Mouse (Mus musculus): Measurements from ENCODE around the gene Cdk14. TPM values are rescaled to one million over a fixed set of nuclear protein-coding genes. Genes with fewer than 3 reads are reported as not detected.

The Cdk14 gene
- polyA plus RNA-seq, 2 experiments: 14.5 to 27.6 TPM

GRCm38 (mm10) chr5:5116775-5117522 is 303.2 kb downstream of the Cdk14 start:
- Histone ChIP-seq H3K4me2 (replicated peaks; ENCODE audit: low read depth, low read length, severe bottlenecking) (no peak overlapping the region), H3K4me1 (ENCODE audit: control insufficient read depth, insufficient read depth, low read length) (no peaks in the 10 kb centered on the region; the same call in 1 of the 2 replicates), H3K4me3 (replicated peaks; ENCODE audit: low read length) (no peak overlapping the region), H3K9ac (ENCODE audit: low read depth, low read length, severe bottlenecking) (no peak overlapping the region), H3K27me3 (ENCODE audit: control insufficient read depth, insufficient read depth, low read length) (no peaks in the 10 kb centered on the region), H3K9me3 (ENCODE audit: control insufficient read depth, low read length) (no peaks in the 10 kb centered on the region), H3K27ac (replicated peaks; ENCODE audit: low read depth, low read length) (no peak overlapping the region), H3K36me3 (ENCODE audit: control insufficient read depth, insufficient read depth, low read length) (no peaks in the 10 kb centered on the region)
- TF ChIP-seq POLR2A (IDR thresholded peaks at IDR 0.05; ENCODE audit: borderline replicate concordance, extremely low read depth, insufficient read depth, insufficient read length): no peak
- ATAC-seq (ENCODE audit: low FRiP score, low read depth): no peak
- 24% methylated on average over 5 of the region's 5 CpGs for WGBS
- no peak for DNase-seq (ENCODE audit: low spot score)

- WGBS: 75% methylated on average over 1 of the region's 1 CpGs
- Histone ChIP-seq H3K4me2 (replicated peaks; ENCODE audit: low read depth, low read length, severe bottlenecking) (no peak overlapping the region), H3K36me3 (ENCODE audit: control insufficient read depth, insufficient read depth, low read length) (no peaks in the 10 kb centered on the region), H3K27ac (replicated peaks; ENCODE audit: low read depth, low read length) (no peak overlapping the region), H3K4me3 (replicated peaks; ENCODE audit: low read length) (no peak overlapping the region), H3K27me3 (ENCODE audit: control insufficient read depth, insufficient read depth, low read length) (no peaks in the 10 kb centered on the region), H3K9me3 (ENCODE audit: control insufficient read depth, low read length) (no peaks in the 10 kb centered on the region), H3K9ac (ENCODE audit: low read depth, low read length, severe bottlenecking) (no peak overlapping the region), H3K4me1 (ENCODE audit: control insufficient read depth, insufficient read depth, low read length) (no peaks in the 10 kb centered on the region; the same call in 1 of the 2 replicates)
- ATAC-seq (ENCODE audit: low FRiP score, low read depth) (no peak), DNase-seq (ENCODE audit: low spot score) (no peak)
- TF ChIP-seq POLR2A (IDR thresholded peaks at IDR 0.05; ENCODE audit: borderline replicate concordance, extremely low read depth, insufficient read depth, insufficient read length): no peak
Observed at GRCm38 (mm10) chr5:5115546-5115945, 304.6 kb downstream of the Cdk14 start.

- H3K27me3 ChIP-seq (ENCODE audit: control insufficient read depth, insufficient read depth, low read length): no peaks in the 10 kb centered on the region
- TF ChIP-seq POLR2A (IDR thresholded peaks at IDR 0.05; ENCODE audit: borderline replicate concordance, extremely low read depth, insufficient read depth, insufficient read length): no peak
- H3K4me1 ChIP-seq (ENCODE audit: control insufficient read depth, insufficient read depth, low read length): peaks cover 2% of the 10 kb centered on the region; the same call in 1 of the 2 replicates
- H3K9ac ChIP-seq (ENCODE audit: low read depth, low read length, severe bottlenecking): no peak overlapping the region
- ATAC-seq (ENCODE audit: low FRiP score, low read depth) (no peak), DNase-seq (ENCODE audit: low spot score) (no peak)
- H3K4me3 ChIP-seq (replicated peaks; ENCODE audit: low read length): no peak overlapping the region
- 46% methylated on average over 3 of the region's 3 CpGs for WGBS
- no peaks in the 10 kb centered on the region for H3K9me3 ChIP-seq (ENCODE audit: control insufficient read depth, low read length)
- H3K27ac ChIP-seq (replicated peaks; ENCODE audit: low read depth, low read length): no peak overlapping the region
- no peaks in the 10 kb centered on the region for H3K36me3 ChIP-seq (ENCODE audit: control insufficient read depth, insufficient read depth, low read length)
- H3K4me2 ChIP-seq (replicated peaks; ENCODE audit: low read depth, low read length, severe bottlenecking): no peak overlapping the region
Observed at GRCm38 (mm10) chr5:5109621-5110020, 310.5 kb downstream of the Cdk14 start.

- no peak overlapping the region for H3K4me3 ChIP-seq (replicated peaks; ENCODE audit: low read length)
- 91% methylated on average over 3 of the region's 3 CpGs for WGBS
- DNase-seq (ENCODE audit: low spot score) (no peak), ATAC-seq (ENCODE audit: low FRiP score, low read depth) (no peak)
- H3K27ac ChIP-seq (replicated peaks; ENCODE audit: low read depth, low read length): no peak overlapping the region
- no peak for TF ChIP-seq POLR2A (IDR thresholded peaks at IDR 0.05; ENCODE audit: borderline replicate concordance, extremely low read depth, insufficient read depth, insufficient read length)
- no peak overlapping the region for H3K9ac ChIP-seq (ENCODE audit: low read depth, low read length, severe bottlenecking)
- H3K27me3 ChIP-seq (ENCODE audit: control insufficient read depth, insufficient read depth, low read length): no peaks in the 10 kb centered on the region
- no peak overlapping the region for H3K4me2 ChIP-seq (replicated peaks; ENCODE audit: low read depth, low read length, severe bottlenecking)
- no peaks in the 10 kb centered on the region for H3K9me3 ChIP-seq (ENCODE audit: control insufficient read depth, low read length)
- peaks cover 2% of the 10 kb centered on the region; the same call in 1 of the 2 replicates for H3K4me1 ChIP-seq (ENCODE audit: control insufficient read depth, insufficient read depth, low read length)
- H3K36me3 ChIP-seq (ENCODE audit: control insufficient read depth, insufficient read depth, low read length): no peaks in the 10 kb centered on the region
Observed at GRCm38 (mm10) chr5:5109017-5109416, 311.1 kb downstream of the Cdk14 start.

GRCm38 (mm10) chr5:5096248-5096915 is 323.7 kb downstream of the Cdk14 start:
- Histone ChIP-seq H3K27ac (replicated peaks; ENCODE audit: low read depth, low read length) (no peak overlapping the region), H3K9me3 (ENCODE audit: control insufficient read depth, low read length) (no peaks in the 10 kb centered on the region), H3K4me2 (replicated peaks; ENCODE audit: low read depth, low read length, severe bottlenecking) (no peak overlapping the region), H3K27me3 (ENCODE audit: control insufficient read depth, insufficient read depth, low read length) (no peaks in the 10 kb centered on the region), H3K4me1 (ENCODE audit: control insufficient read depth, insufficient read depth, low read length) (no peaks in the 10 kb centered on the region), H3K9ac (ENCODE audit: low read depth, low read length, severe bottlenecking) (no peak overlapping the region), H3K36me3 (ENCODE audit: control insufficient read depth, insufficient read depth, low read length) (no peaks in the 10 kb centered on the region), H3K4me3 (replicated peaks; ENCODE audit: low read length) (no peak overlapping the region)
- DNase-seq (ENCODE audit: low spot score) (no peak), ATAC-seq (ENCODE audit: low FRiP score, low read depth) (no peak)
- TF ChIP-seq POLR2A (IDR thresholded peaks at IDR 0.05; ENCODE audit: borderline replicate concordance, extremely low read depth, insufficient read depth, insufficient read length): no peak
- 64% methylated on average over 3 of the region's 3 CpGs for WGBS

Data from limb, embryonic 14.5 days (tissue).